Mouse (Mus musculus) cerebellum, adult 9-10 months (tissue): ENCODE measurements around the gene Gpr108.

Source experiments
- DNase-seq: peaks from one replicate; pipeline ENCODE4 v3.0.0; 2022

Gene Gpr108

GRCm38 (mm10) chr17:57267556-57268126, 19.4 kb upstream of the Gpr108 start:
- DNase-seq: no peak

- peak; percentile 78 for DNase-seq
These were observed 17.0 kb upstream of the Gpr108 start for GRCm38 (mm10) chr17:57264972-57265945.

GRCm38 (mm10) chr17:57264164-57264563, 15.9 kb upstream of the Gpr108 start:
- no peak for DNase-seq

GRCm38 (mm10) chr17:57262901-57263550, 14.8 kb upstream of the Gpr108 start:
- no peak for DNase-seq

GRCm38 (mm10) chr17:57261796-57262195, 13.6 kb upstream of the Gpr108 start:
- no peak for DNase-seq

GRCm38 (mm10) chr17:57261286-57261685, 13.0 kb upstream of the Gpr108 start:
- DNase-seq: no peak

GRCm38 (mm10) chr17:57260351-57260750, 12.1 kb upstream of the Gpr108 start:
- DNase-seq: no peak

GRCm38 (mm10) chr17:57259742-57260141, 11.5 kb upstream of the Gpr108 start:
- DNase-seq: no peak

GRCm38 (mm10) chr17:57258191-57258590, 9.9 kb upstream of the Gpr108 start:
- no peak for DNase-seq

- no peak for DNase-seq
These were observed 8.8 kb upstream of the Gpr108 start for GRCm38 (mm10) chr17:57256921-57257485.

GRCm38 (mm10) chr17:57255354-57255753, 7.1 kb upstream of the Gpr108 start:
- DNase-seq: no peak

GRCm38 (mm10) chr17:57253306-57253705, 5.1 kb upstream of the Gpr108 start:
- DNase-seq: no peak

- no peak for DNase-seq
These were observed 3.2 kb upstream of the Gpr108 start for GRCm38 (mm10) chr17:57251431-57251830.

- DNase-seq: peak; percentile 58
These were observed 2.4 kb upstream of the Gpr108 start for GRCm38 (mm10) chr17:57250461-57251160.

GRCm38 (mm10) chr17:57249186-57250181, 1.2 kb upstream of the Gpr108 start, which contains the start of gene Trip10:
Gene Trip10 (plus strand): TSS chr17:57249455.
- peak; percentile 88 for DNase-seq

- DNase-seq: no peak
These were observed 525 bp upstream of the Gpr108 start for GRCm38 (mm10) chr17:57248771-57249170.

GRCm38 (mm10) chr17:57247393-57248200, 649 bp downstream of the Gpr108 start:
- DNase-seq: peak; percentile 100

GRCm38 (mm10) chr17:57246663-57247392, 1.4 kb downstream of the Gpr108 start:
- peak; percentile 61 for DNase-seq

GRCm38 (mm10) chr17:57245311-57245929, 2.8 kb downstream of the Gpr108 start:
- DNase-seq: peak; percentile 57
